Mouse (Mus musculus) megakaryocyte, adult 5-6 weeks (primary cell): Measurements from ENCODE around the gene P2ry6. TPM values are rescaled to one million over a fixed set of nuclear protein-coding genes. Genes with fewer than 3 reads are reported as not detected.

Source experiments
- ATAC-seq: 2 replicates; pipeline ENCODE4 v1.8.0; 2016; ENCODE audit warnings: mild to moderate bottlenecking, inconsistent platforms; ENCODE audit not compliant: poor library complexity, severe bottlenecking
- total RNA-seq, 2 experiments: library from RNA; stranded (forward) in 1 of 2; stranded (reverse) in 1 of 2; fragments of 153-499, 151-499 nt in 1 of 2; fragments of 221-1000, 200-1000 nt in 1 of 2; gene quantifications; 2 replicates each; pipeline versions ENCODE4 v1.2.3 to v1.2.4; 2015 to 2017

P2ry6 gene
- total RNA-seq, 2 experiments from 2014 or later, result 12.0 to 34.2 TPM

DNA sequence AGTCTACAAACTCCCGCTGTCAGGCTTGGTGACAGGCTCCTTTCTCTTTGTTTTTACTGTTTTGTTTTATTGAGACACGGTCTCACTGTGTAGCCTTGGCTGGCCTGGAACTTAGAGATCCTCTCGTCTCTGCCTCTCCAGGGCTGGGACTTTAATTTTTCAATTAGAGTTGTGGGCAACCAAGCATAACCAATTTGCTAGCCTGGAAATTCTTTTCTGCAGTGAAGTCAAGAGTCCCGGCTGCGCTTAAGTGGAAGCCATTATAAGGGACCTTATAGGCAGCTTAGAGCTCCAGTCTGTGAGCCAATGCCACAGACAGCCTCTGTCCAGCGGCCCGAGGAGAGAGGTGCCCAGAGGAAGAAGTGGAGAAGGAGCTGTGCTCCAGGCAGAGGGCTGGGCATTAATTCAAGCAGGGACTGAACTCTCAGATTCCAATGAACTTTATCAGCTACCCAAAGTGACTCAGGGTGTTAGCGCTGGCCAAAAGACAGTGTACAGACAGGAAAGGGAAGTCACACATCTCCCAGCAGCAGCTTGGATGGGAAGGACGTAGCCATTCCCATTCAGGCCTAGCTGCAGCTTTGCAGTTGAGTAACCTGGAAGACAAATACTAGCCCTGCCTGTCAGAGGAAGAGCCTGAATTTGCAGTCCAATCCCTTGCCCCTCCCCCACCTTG is 16.3 kb upstream of the P2ry6 start:
- no peak for ATAC-seq

- ATAC-seq, result peak; percentile 83
Measured at GRCm38 (mm10) chr7:100988092-100988491, 13.6 kb upstream of the P2ry6 start.

- ATAC-seq, result no peak
Measured at GRCm38 (mm10) chr7:100984452-100985395, 10.3 kb upstream of the P2ry6 start.

- ATAC-seq, result no peak
Measured at GRCm38 (mm10) chr7:100979175-100979574, 4.7 kb upstream of the P2ry6 start.

GRCm38 (mm10) chr7:100978171-100978570 is 3.7 kb upstream of the P2ry6 start:
- ATAC-seq, result no peak

GRCm38 (mm10) chr7:100972875-100973274 is 1.6 kb downstream of the P2ry6 start:
- ATAC-seq, result no peak

DNA sequence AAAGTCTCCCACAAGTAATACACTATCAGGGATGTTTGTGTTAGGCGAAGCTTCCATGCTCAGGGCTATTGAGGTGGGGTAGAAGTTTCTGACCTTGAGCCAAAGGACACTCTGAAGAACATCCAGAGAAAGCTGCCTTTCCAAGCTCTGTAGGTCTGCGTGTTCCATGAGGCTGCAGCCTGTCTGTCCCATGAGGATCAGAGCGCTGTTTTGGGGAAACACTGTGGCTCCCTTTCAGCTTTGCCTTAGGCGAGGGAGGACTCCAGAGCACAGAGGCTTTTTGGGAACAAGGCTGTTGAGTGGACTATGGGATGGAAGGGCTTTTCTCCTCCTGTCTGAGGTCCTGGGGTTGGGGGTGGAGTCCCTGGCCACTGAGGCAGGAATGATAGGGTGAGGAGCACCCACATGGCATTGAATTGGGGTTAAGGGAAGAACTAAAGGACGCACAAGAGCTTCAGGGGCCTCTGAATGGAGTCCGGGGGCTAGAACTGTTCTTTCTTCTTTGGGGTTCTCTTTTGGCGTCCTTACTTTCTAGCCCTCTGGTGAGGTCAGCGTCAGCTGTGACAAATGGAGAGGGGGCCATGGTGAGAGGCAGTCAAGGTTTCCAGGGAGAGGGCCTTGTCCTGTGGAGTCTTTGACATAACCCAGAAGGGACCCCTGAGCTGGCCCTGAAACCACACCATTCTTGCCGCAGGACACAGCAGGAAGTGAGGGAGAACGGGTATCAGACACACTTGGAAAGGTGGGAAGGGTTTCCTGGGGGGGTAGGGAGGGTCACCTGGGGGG is 5.4 kb downstream of the P2ry6 start:
- ATAC-seq, result no peak

GRCm38 (mm10) chr7:100968376-100968775 is 6.1 kb downstream of the P2ry6 start:
- no peak for ATAC-seq

- no peak for ATAC-seq
Measured at GRCm38 (mm10) chr7:100967850-100968249, 6.6 kb downstream of the P2ry6 start.

DNA sequence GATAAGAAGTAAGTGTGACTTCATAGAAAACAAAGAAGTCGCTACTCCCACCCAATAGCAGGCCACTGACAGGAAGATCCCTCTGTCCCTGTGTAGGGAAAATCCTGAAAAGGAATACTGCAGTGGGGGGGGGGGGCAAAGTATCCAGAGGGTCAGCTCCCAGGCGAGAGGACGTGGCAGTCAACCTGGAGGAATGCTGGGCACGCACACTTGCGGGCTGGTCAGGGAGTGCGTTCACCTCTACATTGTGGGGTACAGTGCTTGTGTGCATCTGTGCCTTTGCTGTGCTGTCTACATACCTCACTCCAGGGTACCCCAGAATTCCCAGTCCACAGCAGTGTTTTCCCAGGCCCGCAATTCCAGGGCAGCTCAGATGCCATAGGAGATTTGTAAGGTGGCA is 8.4 kb downstream of the P2ry6 start:
- no peak for ATAC-seq

DNA sequence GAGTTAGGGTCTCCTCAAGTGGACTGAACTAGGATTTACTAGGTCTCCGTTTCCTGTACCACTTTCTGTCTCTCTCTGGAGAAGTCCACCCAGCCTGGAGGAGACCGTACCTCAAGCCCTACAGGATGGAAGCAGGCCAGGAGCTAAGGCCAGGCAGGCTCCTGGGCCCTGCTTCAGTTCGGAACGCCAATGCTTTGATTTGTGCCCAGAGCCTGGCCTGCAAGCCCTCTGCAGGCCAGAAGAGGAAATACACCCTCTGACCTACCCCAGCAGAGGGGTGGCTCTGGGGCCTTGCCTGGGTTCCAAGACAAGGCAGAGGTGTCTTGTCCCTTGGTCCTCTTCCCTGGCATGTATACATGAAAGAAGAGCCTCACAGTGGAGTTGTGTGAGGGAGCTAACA is 9.4 kb downstream of the P2ry6 start:
- ATAC-seq, result peak; percentile 70

DNA sequence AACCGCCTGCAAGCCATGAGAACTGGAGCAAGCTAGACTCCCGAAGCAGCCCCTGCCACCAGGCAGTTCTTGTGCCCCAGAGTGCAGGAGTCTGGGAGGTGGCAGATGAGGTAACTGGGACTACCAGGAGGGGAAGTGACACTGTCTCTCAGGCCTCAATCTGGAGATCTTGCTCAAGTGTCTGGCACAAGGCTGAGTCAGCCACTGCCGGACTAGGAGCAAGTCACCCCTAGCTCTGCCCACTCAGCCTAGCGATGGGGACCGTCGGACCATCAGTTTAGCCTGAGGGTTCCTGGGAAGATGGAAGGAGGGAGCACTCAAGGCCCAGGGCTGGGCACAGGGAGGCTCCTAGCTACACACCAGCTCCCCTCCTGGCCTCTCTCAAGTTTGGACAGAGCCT is 10.2 kb downstream of the P2ry6 start:
- peak; percentile 89 for ATAC-seq

GRCm38 (mm10) chr7:100963381-100963780 is 11.1 kb downstream of the P2ry6 start:
- ATAC-seq, result no peak

DNA sequence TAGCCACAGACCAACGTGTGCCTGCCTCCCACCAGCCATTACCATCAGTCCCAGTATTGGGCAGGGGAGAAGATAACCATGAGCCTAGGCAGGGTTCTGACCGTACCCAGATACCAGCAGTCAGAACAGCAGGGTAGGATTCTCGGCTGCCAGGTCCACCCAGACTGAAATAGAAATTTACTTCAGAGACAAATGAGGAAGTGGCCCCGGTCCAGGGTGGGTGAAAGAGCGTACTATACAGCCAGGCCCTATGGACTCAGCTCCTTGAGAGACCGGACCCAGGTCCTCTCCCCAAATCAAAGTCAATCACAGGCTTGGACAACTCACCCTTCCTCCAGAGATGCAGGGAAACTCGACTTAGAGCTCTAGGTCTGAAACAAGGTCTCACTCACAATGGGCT is 13.3 kb downstream of the P2ry6 start:
- ATAC-seq, result peak; percentile 44

GRCm38 (mm10) chr7:100960462-100960861 is 14.0 kb downstream of the P2ry6 start:
- ATAC-seq, result no peak

GRCm38 (mm10) chr7:100958426-100958825 is 16.0 kb downstream of the P2ry6 start:
- peak; percentile 47; the same call in 1 of the 2 replicates for ATAC-seq

GRCm38 (mm10) chr7:100952686-100953085 is 21.8 kb downstream of the P2ry6 start:
- ATAC-seq, result no peak

GRCm38 (mm10) chr7:100951903-100952302 is 22.5 kb downstream of the P2ry6 start:
- peak; percentile 28; the same call in 1 of the 2 replicates for ATAC-seq

DNA sequence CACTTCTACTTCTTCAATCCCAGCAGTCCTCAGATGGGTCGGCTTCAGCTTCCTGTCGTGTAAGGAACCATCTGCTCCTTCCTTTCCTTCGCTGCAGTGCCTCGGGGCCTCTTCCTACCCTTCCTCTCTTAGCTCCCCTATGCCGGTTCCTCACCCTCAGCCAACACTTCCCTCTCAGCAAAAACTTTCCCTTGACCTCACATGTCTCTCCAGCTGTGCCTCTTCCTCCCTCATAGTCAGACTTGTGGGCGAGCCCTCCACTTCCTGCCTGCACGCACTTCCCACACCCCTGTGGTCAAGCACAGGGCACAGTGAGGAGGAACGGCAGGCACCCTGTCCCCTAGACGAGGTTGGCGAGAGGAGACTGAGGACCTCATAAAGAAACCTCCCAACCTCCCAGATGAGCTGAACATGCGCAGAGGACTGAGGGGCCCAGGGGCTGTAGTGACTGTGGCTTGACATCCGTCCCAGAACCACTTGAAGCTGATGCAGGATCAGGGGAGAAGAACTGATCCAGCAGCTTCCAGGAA is 23.9 kb downstream of the P2ry6 start:
- ATAC-seq, result peak; percentile 87

DNA sequence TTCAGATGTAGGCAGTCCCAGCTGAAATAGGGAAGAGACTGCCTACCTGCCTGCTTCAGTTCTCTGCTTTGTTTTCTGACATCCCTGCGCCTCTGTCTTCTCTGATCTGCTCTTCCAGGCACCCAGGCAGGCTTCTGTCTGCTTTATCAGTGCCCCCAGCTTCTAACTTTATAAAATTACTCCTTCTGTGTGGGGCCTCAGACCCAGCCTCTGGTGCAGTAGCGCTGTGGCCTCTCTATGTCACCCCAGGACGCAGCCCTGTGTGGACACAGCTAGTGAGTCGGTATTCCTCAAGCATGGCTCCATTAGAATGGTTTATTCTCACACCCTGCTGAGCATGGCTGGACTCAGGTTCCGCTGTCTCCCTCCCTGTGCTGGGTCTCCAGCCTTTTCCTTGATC is 24.4 kb downstream of the P2ry6 start:
- ATAC-seq, result peak; percentile 23

GRCm38 (mm10) chr7:100944738-100945137 is 29.7 kb downstream of the P2ry6 start:
- peak; percentile 5; the same call in 1 of the 2 replicates for ATAC-seq
